ENCODE assay signal across 8 mouse cellular contexts in genomic region chr9:21918035-21918592, GRCm38 (mm10). TPM values are rescaled to one million over a fixed set of nuclear protein-coding genes. Genes with fewer than 3 reads are reported as not detected.
A peak's percentile ranks its signal among the peaks of the same experiment; 100 is the strongest.
DNase-seq lines count a peak whose midpoint lies in the region; ATAC-seq and TF ChIP-seq lines count a peak whose summit lies in the region.

TSS of gene Rab3d (minus strand) at chr9:21918192.

- H3K9me3 ChIP-seq in ES-Bruce4 (replicated peaks; ENCODE audit: control insufficient read depth, insufficient read depth, low read length, poor library complexity, severe bottlenecking): no peaks in the 10 kb centered on the region
- no peaks in the 10 kb centered on the region for H3K9me3 ChIP-seq in forebrain, embryonic 14.5 days (replicated peaks; ENCODE audit: control insufficient read depth, low read length)
- H3K9me3 ChIP-seq in neural tube, embryonic 15.5 days (replicated peaks): no peaks in the 10 kb centered on the region

- ATAC-seq in cerebellum, adult (ENCODE audit: insufficient number of reproducible peaks, low FRiP score, low TSS enrichment): peak; percentile 71
- ATAC-seq in forebrain, embryonic 14.5 days: peak; percentile 95
- peak; percentile 90 for ATAC-seq in neural tube, embryonic 15.5 days (ENCODE audit: low FRiP score)

- intact Hi-C loops in heart, postnatal 14 days (cut with DNase I): no loop called here

- peak within 1 kb of the TSS; percentile 81 for H3K4me2 ChIP-seq in forebrain, embryonic 14.5 days (ENCODE audit: low read length)
- peak within 1 kb of the TSS; percentile 87 for H3K4me2 ChIP-seq in neural tube, embryonic 15.5 days

- H3K4me3 ChIP-seq in ES-Bruce4 (ENCODE audit: low read depth, low read length): peak within 1 kb of the TSS; percentile 77
- H3K4me3 ChIP-seq in forebrain, embryonic 14.5 days (ENCODE audit: low read depth, low read length): peak within 1 kb of the TSS; percentile 60
- peak within 1 kb of the TSS; percentile 68 for H3K4me3 ChIP-seq in neural tube, embryonic 15.5 days (replicated peaks)

- peak within 1 kb of the TSS; percentile 14 for H3K9ac ChIP-seq in ES-Bruce4 (ENCODE audit: low read depth, poor library complexity, severe bottlenecking)
- H3K9ac ChIP-seq in forebrain, embryonic 14.5 days (ENCODE audit: low read length): peak within 1 kb of the TSS; percentile 76
- peak within 1 kb of the TSS; percentile 65 for H3K9ac ChIP-seq in neural tube, embryonic 15.5 days (replicated peaks)

- no peak for TF ChIP-seq EP300 in ES-Bruce4 (IDR thresholded peaks at IDR 0.05; ENCODE audit: insufficient read depth, low read depth, low read length)

- no peak for TF ChIP-seq CTCF in ES-Bruce4 (IDR thresholded peaks at IDR 0.05; ENCODE audit: low read depth, low read length)

- no peaks in the 10 kb centered on the region for H3K36me3 ChIP-seq in ES-Bruce4 (ENCODE audit: control insufficient read depth, insufficient read depth, low read length, poor library complexity, severe bottlenecking)
- 0 out of 2 replicates have a peak, but pooled peaks cover 6% of the 10 kb centered on the region for H3K36me3 ChIP-seq in forebrain, embryonic 14.5 days (ENCODE audit: control insufficient read depth, insufficient read depth, low read length)
- peaks cover 11% of the 10 kb centered on the region for H3K36me3 ChIP-seq in neural tube, embryonic 15.5 days

- H3K4me1 ChIP-seq in ES-Bruce4 (ENCODE audit: control insufficient read depth, insufficient read depth, low read length): no peaks in the 10 kb centered on the region
- no peaks in the 10 kb centered on the region for H3K4me1 ChIP-seq in forebrain, embryonic 14.5 days (ENCODE audit: control insufficient read depth, insufficient read depth, low read length)
- H3K4me1 ChIP-seq in neural tube, embryonic 15.5 days: peaks cover 15% of the 10 kb centered on the region

- under 1% methylated on average over 36 of the region's 36 CpGs for WGBS in forebrain, embryonic 14.5 days
- WGBS in neural tube, embryonic 15.5 days: under 1% methylated on average over 36 of the region's 36 CpGs

- DNase-seq in forebrain, embryonic 14.5 days (ENCODE audit: low spot score): peak; percentile 97
- peak; percentile 95 for DNase-seq in heart, postnatal 14 days
- peak; percentile 93 for DNase-seq in layer of hippocampus, adult 11-12 months (ENCODE audit: low spot score)
- DNase-seq in lung, adult 18-20 months: peak; percentile 97 to 98
- peak; percentile 94 for DNase-seq in testis, postnatal 14 days (ENCODE audit: low spot score)

- peak; percentile 87 for TF ChIP-seq POLR2A in ES-Bruce4 (IDR thresholded peaks at IDR 0.05; ENCODE audit: insufficient read depth, low read length)

- H3K27me3 ChIP-seq in ES-Bruce4 (ENCODE audit: control insufficient read depth, insufficient read depth, low read length, poor library complexity, severe bottlenecking): no peaks in the 10 kb centered on the region
- no peaks in the 10 kb centered on the region for H3K27me3 ChIP-seq in forebrain, embryonic 14.5 days (replicated peaks; ENCODE audit: control insufficient read depth, insufficient read depth, low read length)
- H3K27me3 ChIP-seq in neural tube, embryonic 15.5 days (replicated peaks): 0 out of 2 replicates have a peak, but pooled peaks cover 3% of the 10 kb centered on the region

- H3K27ac ChIP-seq in ES-Bruce4 (ENCODE audit: insufficient read depth, low read length): no peak within 1 kb of the TSS
- H3K27ac ChIP-seq in forebrain, embryonic 14.5 days (ENCODE audit: low read depth, low read length): peak within 1 kb of the TSS; percentile 86
- H3K27ac ChIP-seq in neural tube, embryonic 15.5 days (replicated peaks): peak within 1 kb of the TSS; percentile 71

RNA-seq across cellular contexts. Expression of gene Rab3d, which starts in this region (rescaled TPM):
- 5.7 and 7.8 TPM in 2 replicates for polyA plus RNA-seq in ES-Bruce4 (2011; ENCODE audit: insufficient read depth, insufficient read length, low read depth, missing spikeins)
- polyA plus RNA-seq in forebrain, embryonic 14.5 days (2014; fragmentation: Nextera tagmentation; extraction: Ambion mirVana): 23.0 and 24.6 TPM in 2 replicates
- total RNA-seq in heart, postnatal 14 days (2021): 1 to 10 TPM; 8.2 to 9.7 TPM
- 23.6 and 24.7 TPM in 2 replicates for polyA plus RNA-seq in neural tube, embryonic 15.5 days (2015; fragmentation: Nextera tagmentation; extraction: Ambion mirVana)

Comparison
In these comparisons a context has a peak if more than half of its experiments do, and no peak if none do; other contexts are left out.
1. H3K9ac ChIP-seq: peak in every context shown above with its lines; median percentile 76 in forebrain, embryonic 14.5 days; 65 in neural tube, embryonic 15.5 days; 14 in ES-Bruce4.